Mouse (Mus musculus): ENCODE data around the gene Syt14.

DNA sequence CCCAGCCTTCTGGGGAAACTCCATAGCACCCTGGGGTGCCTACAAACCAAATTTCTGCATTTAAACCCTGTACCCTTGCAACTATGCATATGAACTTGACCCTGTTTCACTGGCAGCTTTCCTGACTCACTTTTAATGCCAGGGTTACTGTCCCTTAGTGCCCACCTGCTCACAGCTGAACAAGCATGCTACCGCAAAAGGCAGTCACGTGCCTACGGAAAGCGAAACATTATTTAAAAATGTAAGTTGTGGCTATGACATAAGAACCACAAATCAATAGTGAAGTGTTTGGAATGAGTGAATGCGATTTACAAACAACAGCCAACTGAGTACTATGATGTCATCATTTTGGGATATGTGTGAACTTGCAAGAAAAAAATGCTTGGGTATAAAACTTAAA, 178.0 kb downstream of the Syt14 start:
- TF ChIP-seq CTCF (IDR thresholded peaks at IDR 0.05; ENCODE audit: low read depth) (no peak), EP300 (IDR thresholded peaks at IDR 0.05; ENCODE audit: low read depth) (no peak)
